Mouse (Mus musculus) adrenal gland, adult 2 months (tissue): Measurements from ENCODE around the gene Dnaic2. TPM values are rescaled to one million over a fixed set of nuclear protein-coding genes. Genes with fewer than 3 reads are reported as not detected.

Experiments used
- DNase-seq: peaks from one replicate; pipeline ENCODE4 v3.0.0; 2021
- long read RNA-seq: library from polyadenylated mRNA; stranded (forward); transcript quantifications from one replicate; pipeline ENCODE4 v2.0.0, GENCODE M21; 2021
- polyA plus RNA-seq: library from polyadenylated mRNA; depleted of rRNA; stranded (reverse); fragments of >200 nt; gene quantifications from 2 replicates; pipeline ENCODE4 v1.2.3, GENCODE M21; 2012; rRNA removed
- total RNA-seq, 2 experiments: library from RNA; stranded (reverse); gene quantifications; 2 replicates each; pipeline ENCODE4 v1.2.3; 2021

Dnaic2 gene
- under 1 TPM; 0.17 to 0.58 TPM for total RNA-seq
- 0.49 and 0.85 TPM in 2 replicates for polyA plus RNA-seq
- long read RNA-seq: 0 reads

- peak; percentile 87 for DNase-seq
Measured at GRCm38 (mm10) chr11:114726965-114727825, at the start of gene Dnaic2. Dnaic2 (plus strand) TSS chr11:114727408.

- DNase-seq: peak; percentile 65
Measured at GRCm38 (mm10) chr11:114679582-114679981, 47.6 kb upstream of the Dnaic2 start.

- DNase-seq: peak; percentile 88
Measured at GRCm38 (mm10) chr11:114680291-114680690, 46.9 kb upstream of the Dnaic2 start.

- no peak for DNase-seq
Measured at GRCm38 (mm10) chr11:114681054-114681453, 46.2 kb upstream of the Dnaic2 start.

- no peak for DNase-seq
Measured at GRCm38 (mm10) chr11:114682321-114682900, 44.8 kb upstream of the Dnaic2 start.

DNA sequence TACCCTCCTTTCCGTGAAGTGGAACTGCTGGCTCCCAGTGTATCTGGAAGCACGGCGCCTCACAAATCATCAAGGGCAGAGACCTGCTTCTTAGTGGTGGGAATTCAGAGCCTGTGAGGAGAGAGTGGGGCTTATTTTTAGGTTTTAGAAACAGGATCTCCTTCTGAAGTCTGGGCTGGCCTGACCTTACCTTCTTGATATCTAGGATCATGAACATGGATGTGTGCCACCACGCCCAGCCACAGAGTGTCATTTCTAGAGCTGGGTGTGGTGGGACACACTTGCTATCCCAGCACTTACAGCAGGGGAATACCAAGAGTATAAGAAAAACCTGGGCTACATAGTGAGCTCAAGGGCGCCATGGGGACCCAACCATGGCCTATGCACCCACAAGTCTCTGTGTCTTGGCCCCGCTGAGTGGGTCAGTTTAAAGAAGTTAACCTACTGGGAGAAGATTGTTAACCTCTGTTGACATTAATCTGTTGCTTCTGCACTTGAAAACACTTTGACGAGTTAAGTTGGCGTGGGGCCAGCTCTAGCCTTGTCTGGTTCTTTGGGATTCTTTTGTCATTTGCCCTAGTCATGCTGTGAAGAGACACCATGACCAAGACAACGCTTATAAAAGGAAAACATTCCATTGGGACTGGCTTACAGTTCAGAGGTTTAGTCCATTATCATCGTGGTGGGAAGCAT, 44.0 kb upstream of the Dnaic2 start:
- no peak for DNase-seq

- no peak for DNase-seq
Measured at GRCm38 (mm10) chr11:114683722-114684621, 43.2 kb upstream of the Dnaic2 start.

DNA sequence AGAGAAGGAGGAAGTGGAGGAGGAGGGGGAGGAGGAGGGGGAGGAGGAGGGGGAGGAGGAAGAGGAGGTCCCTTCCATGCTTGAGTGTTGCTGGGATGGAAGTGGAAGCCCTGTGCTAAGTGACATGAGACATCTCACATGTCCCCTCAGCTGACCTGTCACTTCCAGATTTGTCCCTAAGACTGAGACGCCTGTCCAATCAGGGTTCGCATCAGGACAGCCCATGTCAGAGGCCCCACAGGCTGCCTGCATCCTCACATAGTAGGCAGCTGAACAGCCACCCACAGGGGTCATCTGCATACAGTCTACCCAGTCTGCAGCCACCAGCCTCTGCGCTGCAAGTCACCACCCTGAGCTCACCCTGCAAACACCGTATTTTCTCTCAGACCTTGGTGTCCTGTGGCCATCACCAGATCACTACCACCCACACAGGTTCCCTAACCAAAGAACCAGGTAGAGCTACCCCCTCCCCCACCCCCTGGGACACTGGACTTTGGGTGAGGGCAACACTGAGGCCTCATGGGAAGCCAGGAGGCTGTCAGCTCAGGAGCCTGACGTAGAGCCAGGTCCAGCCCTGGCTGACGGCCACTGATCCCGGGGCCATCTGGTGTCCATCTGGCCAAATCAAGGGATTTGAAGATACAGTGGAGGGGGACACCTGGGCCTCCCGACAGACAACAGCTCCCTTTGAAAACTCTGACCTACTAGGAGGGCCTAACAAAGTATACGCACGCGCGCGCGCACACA, 42.4 kb upstream of the Dnaic2 start:
- DNase-seq: peak; percentile 52

GRCm38 (mm10) chr11:114685526-114686040, 41.6 kb upstream of the Dnaic2 start:
- no peak for DNase-seq

- DNase-seq: no peak
Measured at GRCm38 (mm10) chr11:114686221-114686959, 40.8 kb upstream of the Dnaic2 start.

GRCm38 (mm10) chr11:114687574-114688188, 39.5 kb upstream of the Dnaic2 start:
- peak; percentile 74 for DNase-seq

DNA sequence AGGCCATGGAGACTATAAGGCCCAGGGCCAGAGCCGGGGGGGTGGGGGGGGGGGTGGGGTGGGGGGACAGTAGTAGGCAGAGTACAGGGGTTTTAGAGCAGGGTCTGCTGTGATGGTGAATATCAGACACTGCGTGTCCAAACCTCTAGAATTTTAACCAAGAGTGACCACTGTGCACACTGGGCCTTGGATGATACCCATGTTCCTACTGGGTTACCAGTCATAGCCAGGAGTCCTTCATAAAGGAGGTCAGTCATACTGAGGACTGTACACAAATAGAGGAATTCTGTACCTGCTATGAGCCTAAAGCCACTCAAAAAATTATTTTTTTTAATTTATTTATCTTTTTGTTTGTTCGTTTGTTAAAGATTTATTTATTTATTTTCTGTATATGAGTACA, 38.5 kb upstream of the Dnaic2 start:
- no peak for DNase-seq

DNA sequence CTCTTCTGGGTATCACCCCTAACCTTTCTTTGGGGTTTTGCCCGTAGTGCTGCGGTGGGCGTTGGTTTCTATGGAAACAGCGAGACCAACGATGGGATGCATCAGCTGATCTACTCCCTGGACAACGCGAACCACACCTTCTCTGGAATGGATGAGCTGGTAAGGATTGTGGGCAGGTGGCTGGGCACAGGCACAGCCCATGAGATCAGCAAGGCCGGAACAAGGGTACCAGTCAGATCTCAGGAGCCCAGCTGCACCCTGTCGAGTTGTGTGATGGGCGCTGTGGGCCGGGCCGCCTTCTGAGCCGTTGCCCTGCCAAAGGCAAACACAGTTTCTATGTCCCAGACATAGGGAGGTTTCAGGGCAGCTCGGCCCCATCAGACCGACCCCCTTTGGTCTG, 37.0 kb upstream of the Dnaic2 start:
- DNase-seq: no peak

DNA sequence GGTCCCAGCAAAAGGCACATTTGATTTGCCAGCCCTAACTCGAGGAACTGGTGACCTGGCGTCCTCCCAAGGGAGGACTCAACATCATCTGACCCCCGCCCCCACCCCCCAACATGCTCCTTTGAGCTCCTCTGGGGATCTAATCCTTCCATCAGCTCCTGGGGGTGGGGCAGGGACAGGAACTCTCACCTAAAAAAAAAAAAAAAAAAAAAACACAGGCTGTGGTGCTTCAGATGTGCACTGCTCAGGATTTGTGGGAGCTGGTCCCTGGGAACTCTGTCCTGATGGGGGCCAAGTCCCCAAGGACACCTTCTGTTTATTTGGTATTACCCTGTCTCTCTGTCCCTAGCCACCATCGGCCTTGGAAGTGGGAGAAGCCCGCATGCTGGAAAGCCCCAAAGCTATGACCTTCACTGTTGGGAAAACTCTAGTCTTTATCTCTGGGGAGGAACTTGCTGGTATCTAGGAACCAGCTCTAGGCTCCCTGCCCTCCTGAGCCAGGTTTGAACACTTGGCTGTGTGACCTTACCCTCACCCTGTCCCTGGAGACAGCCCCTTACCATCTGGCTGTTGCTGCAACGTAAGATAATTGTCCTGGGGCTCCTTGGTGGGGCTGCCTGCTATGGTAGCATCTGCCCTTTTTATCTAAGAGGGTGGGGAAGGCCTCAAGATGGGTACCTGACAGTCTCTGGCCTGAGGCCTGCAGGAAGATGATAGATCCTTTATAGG, 35.6 kb upstream of the Dnaic2 start:
- peak; percentile 86 for DNase-seq

DNA sequence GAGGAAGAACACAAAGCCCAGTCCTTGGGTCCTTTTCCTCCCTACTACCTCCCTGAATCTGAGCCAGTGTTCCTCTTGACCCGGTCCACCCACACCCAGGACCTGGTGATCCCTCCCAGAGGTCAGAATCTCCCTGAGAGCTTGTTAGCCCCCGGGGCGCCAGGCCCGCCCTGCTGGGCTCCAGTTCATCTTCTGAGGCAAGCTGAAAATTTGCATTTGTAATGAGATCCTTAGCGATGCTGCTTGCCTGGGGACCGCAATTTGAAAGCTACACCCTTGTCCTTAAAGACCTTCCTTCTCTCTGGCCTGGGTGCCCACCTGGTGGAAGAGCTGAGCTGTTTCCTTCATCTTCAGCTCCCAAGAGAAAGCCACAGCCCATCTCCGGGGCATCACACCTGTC, 34.6 kb upstream of the Dnaic2 start:
- DNase-seq: no peak

GRCm38 (mm10) chr11:114693456-114693855, 33.8 kb upstream of the Dnaic2 start:
- no peak for DNase-seq

DNA sequence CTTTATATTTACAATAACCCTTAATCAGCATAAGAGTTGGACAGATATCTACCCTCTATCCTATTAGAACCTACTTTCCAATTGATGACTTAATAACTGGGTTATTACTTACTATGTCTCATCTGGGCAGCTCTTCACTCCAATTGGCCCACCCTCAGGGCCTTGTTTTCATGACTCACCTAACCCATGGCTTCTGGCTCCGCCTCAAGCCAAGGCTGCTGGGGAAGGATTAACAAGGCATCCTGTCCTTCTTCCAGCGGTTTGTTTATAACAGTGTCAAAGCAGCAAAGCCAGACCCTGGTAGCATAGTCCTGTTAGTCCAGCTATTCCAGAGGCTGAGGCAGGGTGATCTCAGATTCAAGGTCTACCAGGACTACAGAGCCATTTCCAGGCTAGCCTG, 32.8 kb upstream of the Dnaic2 start:
- DNase-seq: peak; percentile 90

- no peak for DNase-seq
Measured at GRCm38 (mm10) chr11:114698496-114698895, 28.7 kb upstream of the Dnaic2 start.

DNA sequence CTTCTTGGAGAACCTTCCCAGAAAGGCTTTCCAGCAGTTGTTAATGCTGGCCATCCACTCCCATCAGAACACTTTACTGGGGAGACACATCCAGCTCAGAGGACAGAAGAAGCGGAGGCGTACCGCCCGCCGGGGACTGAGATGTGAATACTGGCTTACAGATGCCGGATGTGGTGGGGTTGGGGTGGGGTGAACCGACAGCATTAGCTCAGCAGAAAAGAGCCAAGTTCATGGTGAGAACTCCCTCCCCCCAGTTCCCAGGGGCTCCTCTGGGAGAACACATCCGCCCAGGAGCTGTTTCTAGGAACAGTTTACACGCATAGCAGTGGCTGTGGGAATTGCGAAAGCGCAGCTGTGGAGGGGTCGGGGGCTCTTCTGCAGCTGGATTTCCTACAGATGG, 27.7 kb upstream of the Dnaic2 start:
- DNase-seq: no peak
